Mouse (Mus musculus) lung, adult 2 months (tissue): ENCODE measurements around the gene Mrpl40.

Experiments
- CTCF ChIP-seq: fragments of 200-500 bp; IDR thresholded peaks from 2 replicates; pipeline ENCODE4 v1.5.1; 2011; ENCODE audit warnings: mild to moderate bottlenecking, low read length, control low read depth; ENCODE audit not compliant: insufficient read depth
- POLR2A ChIP-seq: fragments of 200-500 bp; IDR thresholded peaks from 2 replicates; pipeline ENCODE4 v1.6.1; 2011; ENCODE audit warnings: low read depth, mild to moderate bottlenecking, control low read depth, low read length, borderline replicate concordance; ENCODE audit errors: extremely low read depth

DNA sequence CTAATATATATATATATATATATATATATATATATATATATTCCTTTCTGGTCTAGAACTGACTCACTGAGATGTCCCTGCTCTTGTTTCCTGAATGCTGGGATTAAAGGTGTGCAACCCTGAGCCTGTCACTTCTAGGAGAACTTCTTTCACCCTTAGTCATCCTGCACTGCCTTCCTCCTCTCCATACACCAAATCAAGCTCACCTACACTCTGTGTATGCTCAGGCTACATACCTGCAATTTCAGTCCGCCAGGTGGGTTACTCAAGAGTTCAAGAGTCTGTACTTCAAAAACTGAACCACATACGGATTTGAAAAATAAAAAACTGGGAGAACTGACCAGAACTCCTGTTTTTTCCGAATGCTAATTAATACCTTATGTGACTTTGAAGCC is 40.6 kb downstream of the Mrpl40 start:
- TF ChIP-seq CTCF (no peak), POLR2A (no peak)
